Mouse (Mus musculus): Measurements from ENCODE around the gene Gm10964. TPM values are rescaled to one million over a fixed set of nuclear protein-coding genes. Genes with fewer than 3 reads are reported as not detected.

The Gm10964 gene
- total RNA-seq (2021), result not detected

GRCm38 (mm10) chr3:103739329-103739728 is at the start of gene Gm10964:
Gene Gm10964 (plus strand): TSS chr3:103739366.
- no peak for DNase-seq
- intact Hi-C loops (cut with DNase I), result loop anchor here (5.0 to 10.0 kb wide), 3 partner anchors 162 to 555 kb away; partner anchors contain the start of gene Syt6

GRCm38 (mm10) chr3:103690506-103690905 is 48.7 kb upstream of the Gm10964 start:
- intact Hi-C loops (cut with DNase I), result no loop called here
- DNase-seq, result no peak

GRCm38 (mm10) chr3:103695556-103695955 is 43.6 kb upstream of the Gm10964 start:
- intact Hi-C loops (cut with DNase I), result no loop called here
- DNase-seq, result no peak

- no peak for DNase-seq
- intact Hi-C loops (cut with DNase I), result no loop called here
Observed at GRCm38 (mm10) chr3:103696388-103696925, 42.7 kb upstream of the Gm10964 start.

GRCm38 (mm10) chr3:103704661-103705060 is 34.5 kb upstream of the Gm10964 start:
- intact Hi-C loops (cut with DNase I), result no loop called here

GRCm38 (mm10) chr3:103705426-103705825 is 33.7 kb upstream of the Gm10964 start:
- DNase-seq, result no peak
- intact Hi-C loops (cut with DNase I), result no loop called here

More at GRCm38 (mm10) chr3:103704661-103705060, 34.5 kb upstream of the Gm10964 start:
- peak; percentile 49 for DNase-seq

GRCm38 (mm10) chr3:103709470-103710040 is 29.6 kb upstream of the Gm10964 start:
- DNase-seq, result no peak
- intact Hi-C loops (cut with DNase I), result no loop called here

- no peak for DNase-seq
- intact Hi-C loops (cut with DNase I), result no loop called here
Observed at GRCm38 (mm10) chr3:103712196-103712595, 27.0 kb upstream of the Gm10964 start.

- intact Hi-C loops (cut with DNase I), result no loop called here
- peak; percentile 67 for DNase-seq
Observed at GRCm38 (mm10) chr3:103714236-103714875, 24.8 kb upstream of the Gm10964 start.

GRCm38 (mm10) chr3:103714942-103715341 is 24.2 kb upstream of the Gm10964 start:
- intact Hi-C loops (cut with DNase I), result no loop called here
- DNase-seq, result no peak

- DNase-seq, result peak; percentile 70
- intact Hi-C loops (cut with DNase I), result no loop called here
Observed at GRCm38 (mm10) chr3:103715762-103716693, 23.1 kb upstream of the Gm10964 start.

GRCm38 (mm10) chr3:103716774-103717760 is 22.1 kb upstream of the Gm10964 start:
- no peak for DNase-seq
- intact Hi-C loops (cut with DNase I), result no loop called here

- DNase-seq, result no peak
- intact Hi-C loops (cut with DNase I), result no loop called here
Observed at GRCm38 (mm10) chr3:103718728-103719127, 20.4 kb upstream of the Gm10964 start.

- intact Hi-C loops (cut with DNase I), result no loop called here
- no peak for DNase-seq
Observed at GRCm38 (mm10) chr3:103724137-103724536, 15.0 kb upstream of the Gm10964 start.

- DNase-seq, result no peak
- intact Hi-C loops (cut with DNase I), result no loop called here
Observed at GRCm38 (mm10) chr3:103726642-103727041, 12.5 kb upstream of the Gm10964 start.

GRCm38 (mm10) chr3:103727813-103728326 is 11.3 kb upstream of the Gm10964 start:
- intact Hi-C loops (cut with DNase I), result no loop called here

GRCm38 (mm10) chr3:103729850-103730249 is 9.3 kb upstream of the Gm10964 start:
- intact Hi-C loops (cut with DNase I), result loop anchor here (10.0 kb wide), 1 partner anchor 545 kb away; no protein-coding TSS in a partner anchor

More at GRCm38 (mm10) chr3:103727813-103728326, 11.3 kb upstream of the Gm10964 start:
- DNase-seq, result no peak

GRCm38 (mm10) chr3:103732116-103732515 is 7.0 kb upstream of the Gm10964 start:
- intact Hi-C loops (cut with DNase I), result loop anchor here (10.0 kb wide), 1 partner anchor 547 kb away; no protein-coding TSS in a partner anchor
- DNase-seq, result no peak

More at GRCm38 (mm10) chr3:103729850-103730249, 9.3 kb upstream of the Gm10964 start:
- DNase-seq, result no peak

- DNase-seq, result no peak
- intact Hi-C loops (cut with DNase I), result loop anchor here (10.0 kb wide), 1 partner anchor 548 kb away; no protein-coding TSS in a partner anchor
Observed at GRCm38 (mm10) chr3:103733176-103733575, 6.0 kb upstream of the Gm10964 start.

Data from left cerebral cortex, postnatal 4 days (tissue).